Mouse (Mus musculus) megakaryocyte-erythroid progenitor cell, adult 5 weeks (primary cell): Measurements from ENCODE around the gene Gm8947. TPM values are rescaled to one million over a fixed set of nuclear protein-coding genes. Genes with fewer than 3 reads are reported as not detected.

ENCODE experiments used
- polyA plus RNA-seq: library from polyadenylated mRNA; stranded (reverse); fragments of >175 nt; gene quantifications from 2 replicates; pipeline ENCODE4 v1.2.3, GENCODE M21; 2012

Gm8947 gene
- 0.04 and 0.06 TPM in 2 replicates for polyA plus RNA-seq

DNA sequence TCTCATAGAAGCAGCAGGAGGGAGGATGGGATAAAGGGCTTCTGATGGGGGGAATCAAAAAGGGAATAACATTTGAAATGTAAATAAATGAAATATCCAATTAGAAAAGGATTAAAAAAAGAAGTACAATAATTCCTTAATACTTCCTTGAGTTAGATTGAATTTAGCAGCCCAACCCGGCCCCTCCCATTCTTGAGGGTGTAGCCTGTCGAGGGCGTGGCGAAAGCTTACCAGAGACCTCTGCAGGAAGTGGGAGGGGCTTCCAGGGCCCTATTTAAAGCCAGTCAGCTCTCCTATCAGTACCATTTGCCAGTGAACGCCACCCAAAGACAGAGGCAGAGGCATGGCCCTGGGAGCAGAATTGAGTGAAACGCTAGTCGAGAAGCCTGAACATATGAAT lies at the start of gene Gm8947:
Gm8947 (plus strand) TSS at position 302 of the 400 bp plus-strand sequence.

DNA sequence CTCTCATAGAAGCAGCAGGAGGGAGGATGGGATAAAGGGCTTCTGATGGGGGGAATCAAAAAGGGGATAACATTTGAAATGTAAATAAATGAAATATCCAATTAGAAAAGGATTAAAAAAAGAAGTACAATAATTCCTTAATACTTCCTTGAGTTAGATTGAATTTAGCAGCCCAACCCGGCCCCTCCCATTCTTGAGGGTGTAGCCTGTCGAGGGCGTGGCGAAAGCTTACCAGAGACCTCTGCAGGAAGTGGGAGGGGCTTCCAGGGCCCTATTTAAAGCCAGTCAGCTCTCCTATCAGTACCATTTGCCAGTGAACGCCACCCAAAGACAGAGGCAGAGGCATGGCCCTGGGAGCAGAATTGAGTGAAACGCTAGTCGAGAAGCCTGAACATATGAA lies 9.9 kb upstream of the Gm8947 start, which contains the start of gene Gm47985:
Gm47985 (plus strand) TSS at position 272 of the 400 bp plus-strand sequence.

DNA sequence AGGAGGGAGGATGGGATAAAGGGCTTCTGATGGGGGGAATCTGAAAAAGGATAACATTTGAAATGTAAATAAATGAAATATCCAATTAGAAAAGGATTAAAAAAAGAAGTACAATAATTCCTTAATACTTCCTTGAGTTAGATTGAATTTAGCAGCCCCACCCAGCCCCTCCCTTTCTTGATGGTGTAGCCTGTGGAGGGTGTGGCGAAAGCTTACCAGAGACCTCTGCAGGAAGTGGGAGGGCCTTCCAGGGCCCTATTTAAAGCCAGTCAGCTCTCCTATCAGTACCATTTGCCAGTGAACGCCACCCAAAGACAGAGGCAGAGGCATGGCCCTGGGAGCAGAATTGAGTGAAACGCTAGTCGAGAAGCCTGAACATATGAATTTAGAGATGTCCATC lies 5.9 kb downstream of the Gm8947 start, which contains the start of gene Gm47995:
Gm47995 (plus strand) TSS at position 329 of the 400 bp plus-strand sequence.

DNA sequence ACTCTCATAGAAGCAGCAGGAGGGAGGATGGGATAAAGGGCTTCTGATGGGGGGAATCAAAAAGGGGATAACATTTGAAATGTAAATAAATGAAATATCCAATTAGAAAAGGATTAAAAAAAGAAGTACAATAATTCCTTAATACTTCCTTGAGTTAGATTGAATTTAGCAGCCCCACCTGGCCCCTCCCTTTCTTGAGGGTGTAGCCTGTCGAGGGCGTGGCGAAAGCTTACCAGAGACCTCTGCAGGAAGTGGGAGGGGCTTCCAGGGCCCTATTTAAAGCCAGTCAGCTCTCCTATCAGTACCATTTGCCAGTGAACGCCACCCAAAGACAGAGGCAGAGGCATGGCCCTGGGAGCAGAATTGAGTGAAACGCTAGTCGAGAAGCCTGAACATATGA lies 11.6 kb downstream of the Gm8947 start, which contains the start of gene 3110040M04Rik:
3110040M04Rik (plus strand) TSS at position 304 of the 400 bp plus-strand sequence.

DNA sequence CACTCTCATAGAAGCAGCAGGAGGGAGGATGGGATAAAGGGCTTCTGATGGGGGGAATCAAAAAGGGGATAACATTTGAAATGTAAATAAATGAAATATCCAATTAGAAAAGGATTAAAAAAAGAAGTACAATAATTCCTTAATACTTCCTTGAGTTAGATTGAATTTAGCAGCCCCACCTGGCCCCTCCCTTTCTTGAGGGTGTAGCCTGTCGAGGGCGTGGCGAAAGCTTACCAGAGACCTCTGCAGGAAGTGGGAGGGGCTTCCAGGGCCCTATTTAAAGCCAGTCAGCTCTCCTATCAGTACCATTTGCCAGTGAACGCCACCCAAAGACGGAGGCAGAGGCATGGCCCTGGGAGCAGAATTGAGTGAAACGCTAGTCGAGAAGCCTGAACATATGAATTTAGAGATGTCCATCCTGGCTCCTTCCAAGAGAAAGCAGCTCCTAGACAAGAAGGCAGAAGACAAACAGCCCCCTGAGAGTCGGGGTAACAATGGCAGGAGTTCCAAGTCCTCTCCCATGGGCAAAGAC lies 17.7 kb downstream of the Gm8947 start, which contains the start of gene Gm47996:
Gm47996 (plus strand) TSS at position 308 of the 532 bp plus-strand sequence.

Other genes with a start within 250 kb of the Gm8947 start
- gene Hmcn1, start 198.9 kb upstream of the Gm8947 start, polyA plus RNA-seq, result 0.03 TPM in 1 of 2 replicates, not detected in the other
- 0.11 and 0.23 TPM in 2 replicates for gene Gm47985, start 9.8 kb upstream of the Gm8947 start, polyA plus RNA-seq
- 0.14 and 0.61 TPM in 2 replicates for gene Gm47995, start 6.1 kb downstream of the Gm8947 start, polyA plus RNA-seq
- 0.15 and 0.30 TPM in 2 replicates for gene 3110040M04Rik, start 11.7 kb downstream of the Gm8947 start, polyA plus RNA-seq
- gene Gm47996, start 17.8 kb downstream of the Gm8947 start, polyA plus RNA-seq, result not detected in 2 replicates
- 85.0 and 91.1 TPM in 2 replicates for gene Ivns1abp, start 152.1 kb downstream of the Gm8947 start, polyA plus RNA-seq
- 1.00 and 1.6 TPM in 2 replicates for gene Swt1, start 236.1 kb downstream of the Gm8947 start, polyA plus RNA-seq
- gene Trmt1l, start 236.2 kb downstream of the Gm8947 start, polyA plus RNA-seq, result 12.1 and 12.9 TPM in 2 replicates